Mouse (Mus musculus) G1E (cell line): ENCODE results near the gene Mcoln3.

Experiments used
- CTCF ChIP-seq: IDR thresholded peaks from 2 replicates; pipeline ENCODE4 v1.5.1; 2012; ENCODE audit warnings: low read depth, low read length, inconsistent platforms, mixed read lengths
- GATA2 ChIP-seq: IDR thresholded peaks from 2 replicates; pipeline ENCODE4 v1.6.1; 2012; ENCODE audit warnings: low read depth, low read length, inconsistent platforms, borderline replicate concordance
- TAL1 ChIP-seq: conservative IDR thresholded peaks from 2 replicates; pipeline ENCODE4 v1.6.1; 2012; ENCODE audit warnings: low read depth, low read length, inconsistent platforms, mixed read lengths

DNA sequence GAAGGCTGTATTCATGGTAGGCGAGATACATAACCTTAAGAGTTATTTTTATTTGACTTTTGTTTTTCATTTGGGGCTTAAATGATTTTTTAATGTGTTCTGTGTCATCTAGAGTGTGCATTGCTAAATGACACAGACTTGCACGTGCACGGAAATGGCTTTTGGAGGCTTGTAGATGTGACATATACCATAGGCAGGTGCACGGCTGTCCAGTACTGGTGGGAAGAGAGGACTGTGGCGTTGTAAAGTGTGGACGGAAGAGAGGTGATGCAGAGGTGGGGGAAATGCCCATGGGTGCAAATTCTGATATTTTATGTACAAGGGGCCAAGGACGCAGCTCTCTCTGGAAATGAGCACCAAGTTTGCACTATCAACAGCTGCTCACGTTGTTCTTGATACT is 34.5 kb downstream of the Mcoln3 start:
- TF ChIP-seq CTCF (no peak), TAL1 (no peak), GATA2 (no peak)
